Mouse (Mus musculus): ENCODE results near the gene Cdh23. TPM values are rescaled to one million over a fixed set of nuclear protein-coding genes. Genes with fewer than 3 reads are reported as not detected.

The Cdh23 gene
- polyA plus RNA-seq, 1 experiment = 0.19 TPM

DNA sequence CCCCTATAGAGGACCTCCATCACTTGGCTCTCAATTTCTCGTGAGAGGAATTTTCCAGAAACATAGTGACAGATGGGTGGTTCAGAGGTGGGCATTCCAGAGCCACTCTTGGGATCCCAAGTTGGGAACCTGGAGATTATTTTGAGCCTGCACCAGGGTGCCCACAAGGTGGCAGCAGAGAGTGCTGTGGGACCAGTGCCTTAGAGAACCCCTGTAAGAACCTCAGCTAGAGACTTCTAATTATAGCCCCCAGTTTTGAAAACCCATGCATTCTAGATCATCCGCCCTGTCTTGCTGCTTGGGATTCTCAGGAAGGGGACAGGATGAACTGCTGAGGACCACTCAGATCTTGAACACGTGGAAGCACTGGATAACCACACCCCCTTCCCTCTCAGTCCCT lies 278.2 kb downstream of the Cdh23 start:
- Histone ChIP-seq H3K27me3 (ENCODE audit: control insufficient read depth, insufficient read depth, insufficient read length) (peaks cover 48% of the 10 kb centered on the region), H3K36me3 (ENCODE audit: control insufficient read depth, insufficient read depth) (no peaks in the 10 kb centered on the region)
- TF ChIP-seq MYOD1 (IDR thresholded peaks at IDR 0.05; ENCODE audit: control insufficient read depth, insufficient read length, low read depth) = no peak
- peak; percentile 39 for TF ChIP-seq CTCF (IDR thresholded peaks at IDR 0.05; ENCODE audit: control insufficient read depth, insufficient read depth, insufficient read length)

DNA sequence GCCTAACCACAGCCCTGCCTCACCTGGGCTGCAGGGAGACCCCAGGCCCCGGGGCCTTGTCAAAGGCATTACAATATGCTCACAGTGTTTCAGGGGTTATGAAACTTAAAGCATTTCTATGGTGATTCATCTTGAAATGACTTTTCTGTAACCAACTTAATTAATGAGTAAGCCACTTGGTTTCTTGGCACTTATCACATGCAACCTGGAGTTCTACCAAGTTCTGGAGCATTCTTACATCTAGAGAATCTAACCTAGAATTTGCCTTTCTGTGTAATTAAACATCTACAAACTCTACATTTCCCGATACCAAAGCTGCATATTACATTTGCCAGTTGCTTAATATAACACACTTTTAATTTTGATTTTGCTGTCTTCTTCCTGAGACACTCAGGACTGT lies 279.2 kb downstream of the Cdh23 start:
- H3K4me3 ChIP-seq (ENCODE audit: insufficient read depth, poor library complexity, severe bottlenecking) = no peak overlapping the region
- TF ChIP-seq CTCF (IDR thresholded peaks at IDR 0.05; ENCODE audit: control insufficient read depth, insufficient read depth, insufficient read length) (no peak), MYOD1 (IDR thresholded peaks at IDR 0.05; ENCODE audit: control insufficient read depth, insufficient read length, low read depth) (no peak), USF1 (IDR thresholded peaks at IDR 0.05; ENCODE audit: low read depth) (no peak), CEBPB (IDR thresholded peaks at IDR 0.05; ENCODE audit: low read depth) (no peak), MYOG (IDR thresholded peaks at IDR 0.05; ENCODE audit: control insufficient read depth, extremely low read depth, insufficient read length) (no peak), MAX (IDR thresholded peaks at IDR 0.05) (no peak), FOSL1 (IDR thresholded peaks at IDR 0.05; ENCODE audit: insufficient read depth, low read length, poor library complexity, severe bottlenecking) (no peak)

More for the DNA sequence above, 278.2 kb downstream of the Cdh23 start:
- H3K79me2 ChIP-seq (ENCODE audit: control insufficient read depth, insufficient read depth) = no peaks in the 10 kb centered on the region
- H3K79me3 ChIP-seq (ENCODE audit: low read depth) = no peaks in the 10 kb centered on the region
- H3K4me3 ChIP-seq (ENCODE audit: insufficient read depth, poor library complexity, severe bottlenecking) = no peak overlapping the region
- H3ac ChIP-seq (ENCODE audit: control insufficient read depth, insufficient read length, low read depth) = no peak overlapping the region

GRCm38 (mm10) chr10:60413756-60414155 lies 282.5 kb downstream of the Cdh23 start:
- H3K4me3 ChIP-seq (ENCODE audit: insufficient read depth, poor library complexity, severe bottlenecking) = no peak overlapping the region
- no peak overlapping the region for H3ac ChIP-seq (ENCODE audit: control insufficient read depth, insufficient read length, low read depth)
- no peaks in the 10 kb centered on the region for H3K79me2 ChIP-seq (ENCODE audit: control insufficient read depth, insufficient read depth)
- peaks cover 59% of the 10 kb centered on the region for H3K27me3 ChIP-seq (ENCODE audit: control insufficient read depth, insufficient read depth, insufficient read length)
- H3K36me3 ChIP-seq (ENCODE audit: control insufficient read depth, insufficient read depth) = no peaks in the 10 kb centered on the region
- TF ChIP-seq CTCF (IDR thresholded peaks at IDR 0.05; ENCODE audit: control insufficient read depth, insufficient read depth, insufficient read length) (no peak), MYOD1 (IDR thresholded peaks at IDR 0.05; ENCODE audit: control insufficient read depth, insufficient read length, low read depth) (no peak), CEBPB (IDR thresholded peaks at IDR 0.05; ENCODE audit: low read depth) (no peak), MAX (IDR thresholded peaks at IDR 0.05) (no peak), MYOG (IDR thresholded peaks at IDR 0.05; ENCODE audit: control insufficient read depth, extremely low read depth, insufficient read length) (no peak), FOSL1 (IDR thresholded peaks at IDR 0.05; ENCODE audit: insufficient read depth, low read length, poor library complexity, severe bottlenecking) (no peak), USF1 (IDR thresholded peaks at IDR 0.05; ENCODE audit: low read depth) (no peak)
- no peaks in the 10 kb centered on the region for H3K79me3 ChIP-seq (ENCODE audit: low read depth)

More for the DNA sequence above, 279.2 kb downstream of the Cdh23 start:
- Histone ChIP-seq H3K79me3 (ENCODE audit: low read depth) (no peaks in the 10 kb centered on the region), H3K79me2 (ENCODE audit: control insufficient read depth, insufficient read depth) (no peaks in the 10 kb centered on the region), H3ac (ENCODE audit: control insufficient read depth, insufficient read length, low read depth) (no peak overlapping the region), H3K36me3 (ENCODE audit: control insufficient read depth, insufficient read depth) (no peaks in the 10 kb centered on the region), H3K27me3 (ENCODE audit: control insufficient read depth, insufficient read depth, insufficient read length) (peaks cover 46% of the 10 kb centered on the region)

- H3K27me3 ChIP-seq (ENCODE audit: control insufficient read depth, insufficient read depth, insufficient read length) = peaks cover 57% of the 10 kb centered on the region
- H3K36me3 ChIP-seq (ENCODE audit: control insufficient read depth, insufficient read depth) = no peaks in the 10 kb centered on the region
- TF ChIP-seq CTCF (IDR thresholded peaks at IDR 0.05; ENCODE audit: control insufficient read depth, insufficient read depth, insufficient read length) (peak; percentile 18), MYOG (IDR thresholded peaks at IDR 0.05; ENCODE audit: control insufficient read depth, extremely low read depth, insufficient read length) (no peak), MYOD1 (IDR thresholded peaks at IDR 0.05; ENCODE audit: control insufficient read depth, insufficient read length, low read depth) (no peak), FOSL1 (IDR thresholded peaks at IDR 0.05; ENCODE audit: insufficient read depth, low read length, poor library complexity, severe bottlenecking) (no peak)
- H3K79me2 ChIP-seq (ENCODE audit: control insufficient read depth, insufficient read depth) = no peaks in the 10 kb centered on the region
- no peaks in the 10 kb centered on the region for H3K79me3 ChIP-seq (ENCODE audit: low read depth)
- no peak overlapping the region for H3ac ChIP-seq (ENCODE audit: control insufficient read depth, insufficient read length, low read depth)
- H3K4me3 ChIP-seq (ENCODE audit: insufficient read depth, poor library complexity, severe bottlenecking) = no peak overlapping the region
Observed at GRCm38 (mm10) chr10:60411794-60412193, 284.5 kb downstream of the Cdh23 start.

- TF ChIP-seq CTCF (IDR thresholded peaks at IDR 0.05; ENCODE audit: control insufficient read depth, insufficient read depth, insufficient read length) (peak; percentile 88), MAX (IDR thresholded peaks at IDR 0.05) (no peak)
Observed at GRCm38 (mm10) chr10:60407831-60408230, 288.5 kb downstream of the Cdh23 start.

DNA sequence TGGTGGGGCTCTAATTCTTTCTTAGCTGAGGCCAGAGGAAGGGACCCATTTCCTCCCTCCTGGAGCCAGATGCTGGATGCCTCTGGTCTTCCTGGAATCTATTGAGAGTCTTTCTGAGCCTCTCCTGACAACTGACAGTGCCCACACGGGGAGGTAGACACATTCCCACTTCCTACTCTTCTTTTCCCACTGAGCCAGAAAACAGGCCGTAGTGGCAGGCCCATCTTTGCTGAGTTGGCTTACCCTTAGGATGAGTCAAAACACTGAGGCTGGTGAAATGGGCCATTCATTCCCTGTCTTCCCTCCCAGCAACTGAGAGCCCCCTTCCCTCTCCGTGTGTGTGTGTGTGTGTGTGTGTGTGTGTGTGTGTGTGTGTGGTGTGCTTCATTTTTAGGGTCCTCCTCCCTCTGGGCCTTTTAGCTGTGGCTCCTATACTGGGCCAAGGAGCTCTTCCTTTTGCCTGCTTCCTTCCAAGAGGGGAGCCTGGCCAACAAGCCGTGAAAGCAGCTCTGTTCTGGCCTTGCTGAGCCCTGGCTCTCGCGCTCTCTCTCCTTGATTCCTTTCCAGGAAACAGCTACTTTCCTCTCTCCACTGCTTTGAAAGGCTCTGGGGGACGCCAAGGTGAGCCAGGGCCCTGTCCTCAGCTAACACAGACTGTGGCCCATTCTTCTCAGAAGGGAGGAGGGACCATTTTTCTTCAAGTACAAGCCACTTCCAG lies 290.7 kb downstream of the Cdh23 start:
- TF ChIP-seq FOSL1 (IDR thresholded peaks at IDR 0.05; ENCODE audit: insufficient read depth, low read length, poor library complexity, severe bottlenecking) (no peak), CEBPB (IDR thresholded peaks at IDR 0.05; ENCODE audit: low read depth) (no peak), USF1 (IDR thresholded peaks at IDR 0.05; ENCODE audit: low read depth) (no peak), MAX (IDR thresholded peaks at IDR 0.05) (no peak)
- H3K27me3 ChIP-seq (ENCODE audit: control insufficient read depth, insufficient read depth, insufficient read length) = peaks cover 27% of the 10 kb centered on the region
- H3ac ChIP-seq (ENCODE audit: control insufficient read depth, insufficient read length, low read depth) = no peak overlapping the region
- no peaks in the 10 kb centered on the region for H3K79me3 ChIP-seq (ENCODE audit: low read depth)
- no peaks in the 10 kb centered on the region for H3K79me2 ChIP-seq (ENCODE audit: control insufficient read depth, insufficient read depth)
- H3K4me3 ChIP-seq (ENCODE audit: insufficient read depth, poor library complexity, severe bottlenecking) = no peak overlapping the region
- no peaks in the 10 kb centered on the region for H3K36me3 ChIP-seq (ENCODE audit: control insufficient read depth, insufficient read depth)

More at GRCm38 (mm10) chr10:60407831-60408230, 288.5 kb downstream of the Cdh23 start:
- Histone ChIP-seq H3ac (ENCODE audit: control insufficient read depth, insufficient read length, low read depth) (no peak overlapping the region), H3K4me3 (ENCODE audit: insufficient read depth, poor library complexity, severe bottlenecking) (no peak overlapping the region), H3K36me3 (ENCODE audit: control insufficient read depth, insufficient read depth) (no peaks in the 10 kb centered on the region), H3K79me3 (ENCODE audit: low read depth) (no peaks in the 10 kb centered on the region), H3K79me2 (ENCODE audit: control insufficient read depth, insufficient read depth) (no peaks in the 10 kb centered on the region), H3K27me3 (ENCODE audit: control insufficient read depth, insufficient read depth, insufficient read length) (peaks cover 29% of the 10 kb centered on the region)

Measured in C2C12 (cell line).